Mouse (Mus musculus): ENCODE measurements around the gene Gm28308.

Gm28308 gene

DNA sequence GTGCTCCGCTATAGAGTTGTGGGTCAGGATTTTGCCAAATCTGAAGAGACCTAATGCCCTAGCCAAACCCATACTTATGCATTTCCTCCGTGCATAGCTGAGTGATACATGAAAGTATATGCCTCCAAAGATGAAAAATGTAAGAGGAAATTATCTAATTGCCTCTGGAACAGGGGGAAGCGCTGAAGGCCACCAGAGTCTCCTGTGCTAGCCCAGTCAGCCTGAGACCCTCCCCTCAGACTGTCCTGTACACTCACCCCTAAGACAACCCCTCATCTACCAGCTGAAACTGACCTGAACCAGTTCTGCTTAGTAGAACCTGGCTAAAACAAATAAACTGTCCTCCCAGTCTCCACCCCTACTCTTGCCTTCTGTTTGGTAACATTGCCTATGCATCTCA lies 32.4 kb downstream of the Gm28308 start:
- no peak for DNase-seq

DNA sequence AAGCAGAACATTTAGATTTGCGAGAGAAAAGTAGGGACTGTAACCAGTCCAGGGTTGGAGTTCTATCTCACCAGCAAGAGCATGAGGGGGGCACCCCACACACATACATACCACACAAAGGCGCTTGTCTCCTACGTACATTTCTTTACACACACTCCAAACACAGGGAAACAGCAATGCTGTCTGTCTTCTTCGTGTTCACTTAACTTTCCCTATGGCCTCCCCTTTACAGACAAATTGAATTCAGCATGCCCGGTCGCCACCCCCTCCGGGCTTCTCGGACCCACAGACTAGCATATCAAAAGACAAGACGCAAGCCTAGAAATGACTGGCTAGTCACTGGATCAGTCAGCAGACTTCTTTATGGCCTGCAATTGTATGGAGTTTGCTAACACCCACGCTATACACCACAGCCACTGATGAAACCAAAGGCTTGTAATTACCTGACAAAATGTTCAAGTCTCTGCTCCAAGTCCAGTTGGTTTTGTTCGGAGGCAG lies 32.9 kb downstream of the Gm28308 start:
- DNase-seq, result no peak

DNA sequence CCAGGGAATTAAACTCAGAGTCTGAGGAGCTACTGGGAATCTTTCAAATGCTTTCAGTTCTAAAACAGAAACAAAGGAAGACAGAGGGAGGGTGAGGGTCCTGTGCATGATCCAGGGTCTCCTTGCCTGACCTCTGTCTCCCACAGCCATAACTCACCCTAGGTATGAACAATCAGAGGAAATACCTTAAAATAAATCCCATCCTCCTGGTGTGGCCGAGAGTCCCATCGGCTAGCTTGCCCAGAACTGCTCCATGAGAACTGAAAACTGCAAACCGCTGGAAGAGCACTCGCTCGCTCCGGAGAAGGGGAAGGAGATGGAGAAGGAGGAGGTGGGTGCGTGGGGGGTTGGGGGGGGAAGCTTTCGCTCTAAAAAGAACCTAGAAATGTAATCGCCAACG lies 33.4 kb downstream of the Gm28308 start:
- no peak for DNase-seq

DNA sequence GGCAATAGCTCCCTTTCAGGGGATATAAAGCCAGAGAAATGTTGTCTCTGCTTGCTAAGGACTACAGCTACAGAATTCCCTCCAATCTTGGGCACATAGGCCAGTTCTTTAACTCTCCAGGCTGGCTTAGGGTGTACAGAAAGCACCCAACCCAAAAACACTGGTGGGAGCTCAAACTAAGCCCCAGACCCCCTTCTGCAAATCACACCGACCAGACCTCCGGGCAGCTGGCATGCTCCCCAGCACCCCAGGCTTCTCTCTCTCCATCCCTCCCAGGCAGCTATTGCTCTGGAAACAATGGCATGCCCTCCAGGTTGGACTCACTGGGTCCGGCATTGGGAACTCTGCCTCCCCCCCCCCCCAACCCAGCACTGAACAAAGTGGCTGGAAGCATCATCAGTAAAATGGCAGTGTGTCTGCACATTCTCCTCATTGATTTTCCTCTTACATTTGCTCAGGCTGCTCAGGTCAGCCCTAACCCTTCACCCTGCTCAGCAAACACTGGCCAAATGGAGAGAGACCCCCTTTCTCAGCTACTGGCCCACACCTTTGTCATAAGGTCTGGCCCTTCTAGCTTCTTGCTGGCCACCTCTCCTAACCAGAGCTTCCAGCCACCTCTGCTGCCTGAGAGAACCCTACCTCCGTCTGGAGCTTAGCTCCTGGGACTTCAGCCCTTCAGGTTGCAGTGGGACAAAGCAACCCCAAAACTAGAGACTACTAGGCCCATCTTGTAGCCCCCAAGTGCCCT lies 34.0 kb downstream of the Gm28308 start:
- DNase-seq, result no peak

GRCm38 (mm10) chr6:52177806-52178205 lies 35.3 kb downstream of the Gm28308 start:
- no peak for DNase-seq

GRCm38 (mm10) chr6:52177061-52177735 lies 35.9 kb downstream of the Gm28308 start, which contains the start of gene 5730596B20Rik:
Gene 5730596B20Rik, plus strand, starts transcription at chr6:52177498.
- no peak for DNase-seq

DNA sequence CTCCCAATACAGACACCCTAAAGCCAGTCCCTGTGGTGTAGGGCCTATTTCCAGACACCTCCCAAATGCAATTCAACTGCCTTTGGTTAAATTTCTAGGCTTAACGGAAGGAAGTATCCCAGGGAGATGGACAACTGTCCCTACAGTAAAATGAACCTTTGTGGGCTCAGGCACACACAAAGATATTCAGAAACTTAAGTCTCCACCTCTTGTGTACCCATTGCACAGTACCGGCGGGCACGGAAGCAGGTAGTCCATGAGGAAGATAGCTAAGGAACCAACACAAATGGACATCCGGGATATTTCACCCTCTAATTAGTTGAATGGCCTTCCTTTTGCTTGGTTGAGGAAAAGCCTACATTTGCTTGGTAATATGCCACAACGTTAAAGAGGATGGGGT lies 36.7 kb downstream of the Gm28308 start:
- no peak for DNase-seq

- DNase-seq, result peak; percentile 49
Measured at GRCm38 (mm10) chr6:52175864-52176263, 37.3 kb downstream of the Gm28308 start.

- DNase-seq, result peak; percentile 56
Measured at GRCm38 (mm10) chr6:52174968-52175751, 38.0 kb downstream of the Gm28308 start.

DNA sequence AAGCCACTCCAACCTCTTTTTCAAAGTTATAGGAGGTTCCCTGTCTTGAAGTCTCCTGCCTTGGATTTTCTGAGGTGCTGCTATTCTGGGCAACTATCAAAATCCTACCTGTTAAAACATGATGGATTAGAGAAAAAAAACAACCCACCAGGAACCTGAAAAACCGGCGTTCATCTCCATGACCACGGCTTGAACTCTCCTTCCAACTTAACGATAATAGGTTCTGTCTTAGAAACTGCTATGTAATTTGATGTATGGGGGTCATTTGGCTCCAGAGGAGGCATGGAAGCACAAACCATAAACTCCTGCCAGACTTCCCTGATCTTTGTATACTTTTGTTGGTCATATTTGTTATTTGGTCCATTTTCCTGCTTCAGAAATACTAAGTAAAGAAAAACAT lies 39.5 kb downstream of the Gm28308 start:
- no peak for DNase-seq

DNA sequence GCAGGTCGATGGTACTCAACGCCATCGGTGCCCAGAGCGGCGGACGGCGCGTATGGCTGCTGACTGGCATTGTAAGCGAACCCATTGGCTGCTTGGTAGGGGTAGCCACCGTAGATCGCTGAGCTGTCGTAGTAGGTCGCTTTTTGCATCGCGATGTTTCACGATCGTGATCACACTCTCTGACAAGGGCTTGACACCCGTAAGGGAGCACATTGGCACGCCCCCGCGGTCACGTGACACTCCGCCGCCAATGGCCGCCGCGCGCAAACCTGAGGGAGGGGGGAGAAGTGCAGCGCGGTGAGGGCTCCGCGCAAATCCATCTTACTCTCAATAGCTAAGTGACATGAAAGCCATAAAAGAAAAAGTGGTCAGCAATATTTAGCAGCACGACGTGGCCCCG lies 40.6 kb downstream of the Gm28308 start:
- DNase-seq, result peak; percentile 75

GRCm38 (mm10) chr6:52171938-52172337 lies 41.2 kb downstream of the Gm28308 start:
- DNase-seq, result no peak

- DNase-seq, result no peak
Measured at GRCm38 (mm10) chr6:52171331-52171730, 41.8 kb downstream of the Gm28308 start.

GRCm38 (mm10) chr6:52170898-52171223 lies 42.3 kb downstream of the Gm28308 start:
- no peak for DNase-seq

- no peak for DNase-seq
Measured at GRCm38 (mm10) chr6:52170166-52170897, 42.8 kb downstream of the Gm28308 start.

DNA sequence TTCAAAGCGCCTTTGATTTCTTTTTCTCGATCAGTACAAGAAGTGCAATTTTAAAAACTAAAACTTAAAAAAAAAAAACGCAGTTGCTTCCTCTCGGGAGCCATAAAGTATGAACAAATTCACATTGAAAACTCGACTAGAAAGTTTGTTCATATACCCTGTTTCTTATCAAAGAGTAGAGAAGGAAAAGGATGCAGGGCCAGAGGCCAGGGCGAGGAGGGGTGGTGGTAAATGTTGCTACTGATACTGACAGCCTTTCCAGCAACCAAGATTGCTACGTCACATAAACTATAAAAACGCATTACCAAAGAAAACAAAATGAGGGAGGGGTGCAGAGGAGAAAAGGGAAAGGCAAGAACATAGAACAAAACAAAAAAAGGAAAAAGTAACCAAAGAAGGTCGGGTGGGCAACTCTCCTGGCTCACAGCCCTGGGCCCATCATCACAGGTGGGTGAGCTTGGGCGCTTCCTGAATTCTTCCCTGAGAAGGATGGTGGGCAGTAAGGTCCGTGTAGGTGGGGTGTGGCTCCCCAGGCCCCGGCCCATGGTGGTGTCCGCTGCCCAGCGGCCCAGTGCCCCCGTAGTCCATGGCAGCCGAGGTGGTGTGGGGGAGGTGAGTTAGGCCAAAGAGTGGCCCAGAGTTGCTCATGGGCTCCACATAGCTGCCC lies 43.5 kb downstream of the Gm28308 start:
- DNase-seq, result no peak

- no peak for DNase-seq
Measured at GRCm38 (mm10) chr6:52168191-52169055, 44.7 kb downstream of the Gm28308 start.

DNA sequence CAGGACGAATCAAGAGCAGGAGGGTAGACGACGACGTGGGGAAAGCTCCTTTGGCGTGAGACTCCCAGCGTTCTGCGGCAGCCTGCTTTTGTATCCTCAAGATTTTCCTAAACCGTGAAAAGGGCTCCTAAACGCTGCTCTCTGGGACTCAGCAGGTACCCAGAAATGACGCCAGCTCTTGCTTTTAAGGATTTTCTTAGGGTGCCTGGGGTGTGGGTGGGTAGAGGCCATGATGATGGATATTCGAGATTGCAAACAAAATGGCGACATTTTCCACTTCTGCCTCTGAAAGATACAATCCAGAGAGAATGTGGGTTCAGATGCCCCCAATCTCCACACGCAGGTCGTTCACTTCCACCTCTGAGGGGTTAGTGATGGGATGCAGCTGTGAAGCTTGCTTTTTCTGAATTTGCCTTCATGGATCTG lies 45.4 kb downstream of the Gm28308 start:
- no peak for DNase-seq

DNA sequence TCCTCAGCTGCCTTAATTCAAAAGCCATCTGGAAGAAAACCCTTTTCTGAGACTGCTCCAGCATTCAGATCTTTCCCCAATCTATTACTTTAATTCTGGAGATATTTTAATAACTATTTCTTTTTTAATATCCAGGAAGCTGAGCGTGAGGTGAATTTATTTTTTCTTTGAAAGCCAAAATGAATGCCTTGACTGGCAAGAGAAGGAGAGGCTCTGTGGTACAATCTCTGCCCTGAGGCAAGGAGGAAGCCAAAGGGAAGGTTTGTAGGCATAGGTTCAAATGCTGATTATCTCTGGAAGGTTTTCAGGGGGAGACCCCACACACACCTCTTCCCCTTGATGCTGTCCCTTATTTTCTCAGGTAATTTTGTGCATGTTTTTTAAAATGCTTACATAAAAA lies 46.0 kb downstream of the Gm28308 start:
- no peak for DNase-seq

- no peak for DNase-seq
Measured at GRCm38 (mm10) chr6:52166431-52167077, 46.6 kb downstream of the Gm28308 start.

All from liver (tissue).